Mouse (Mus musculus) kidney, embryonic 15.5 days (tissue): ENCODE data around the gene Ajap1. TPM values are rescaled to one million over a fixed set of nuclear protein-coding genes. Genes with fewer than 3 reads are reported as not detected.

ENCODE experiments used
- ATAC-seq: fragments of 200-750 bp; cut with Nextera tagmentation; replicated peaks from 2 replicates; pipeline ENCODE4 v1.8.0; 2017; ENCODE audit warnings: moderate TSS enrichment; ENCODE audit not compliant: low FRiP score
- H3K27ac ChIP-seq: fragments of 300-500 bp; sonication (generic); 2 replicates; pipeline ENCODE4 v1.5.1; 2015; ENCODE audit warnings: mild to moderate bottlenecking, inconsistent platforms
- H3K27me3 ChIP-seq: fragments of 300-500 bp; sonication (generic); 2 replicates; pipeline ENCODE4 v1.6.1; 2015; ENCODE audit warnings: inconsistent platforms
- H3K36me3 ChIP-seq: fragments of 300-500 bp; sonication (generic); 2 replicates; pipeline ENCODE4 v1.6.1; 2015; ENCODE audit warnings: inconsistent platforms
- H3K4me1 ChIP-seq: fragments of 300-500 bp; sonication (generic); 2 replicates; pipeline ENCODE4 v1.6.1; 2015; ENCODE audit warnings: inconsistent platforms
- H3K4me2 ChIP-seq: fragments of 300-500 bp; sonication (generic); 2 replicates; pipeline ENCODE4 v1.6.1; 2015; ENCODE audit warnings: moderate library complexity, mild to moderate bottlenecking, inconsistent platforms
- H3K4me3 ChIP-seq: fragments of 300-500 bp; sonication (generic); replicated peaks from 2 replicates; pipeline ENCODE4 v1.5.1; 2015; ENCODE audit warnings: mild to moderate bottlenecking, inconsistent platforms
- H3K9ac ChIP-seq: fragments of 300-500 bp; sonication (generic); 2 replicates; pipeline ENCODE4 v1.6.1; 2015; ENCODE audit warnings: mild to moderate bottlenecking, inconsistent platforms
- H3K9me3 ChIP-seq: fragments of 300-500 bp; sonication (generic); replicated peaks from 2 replicates; pipeline ENCODE4 v1.6.1; 2016; ENCODE audit warnings: inconsistent platforms
- WGBS: fragments of 180-500 bp; shearing (Covaris S2); methylation state at CpG from one replicate; pipeline ENCODE4 v1.1.7; 2015; ENCODE audit warnings: mixed read lengths; 5-methylcytosine and 5-hydroxymethylcytosine counted together
- polyA plus RNA-seq: library from polyadenylated mRNA; unstranded; fragments of >200 nt; fragmentation: Nextera tagmentation; extraction: Ambion mirVana; gene quantifications from 2 replicates; pipeline ENCODE4 v1.2.1, GENCODE M21; 2015

Ajap1 gene
- polyA plus RNA-seq, 1 experiment from 2014 or later: 2.6 TPM

DNA sequence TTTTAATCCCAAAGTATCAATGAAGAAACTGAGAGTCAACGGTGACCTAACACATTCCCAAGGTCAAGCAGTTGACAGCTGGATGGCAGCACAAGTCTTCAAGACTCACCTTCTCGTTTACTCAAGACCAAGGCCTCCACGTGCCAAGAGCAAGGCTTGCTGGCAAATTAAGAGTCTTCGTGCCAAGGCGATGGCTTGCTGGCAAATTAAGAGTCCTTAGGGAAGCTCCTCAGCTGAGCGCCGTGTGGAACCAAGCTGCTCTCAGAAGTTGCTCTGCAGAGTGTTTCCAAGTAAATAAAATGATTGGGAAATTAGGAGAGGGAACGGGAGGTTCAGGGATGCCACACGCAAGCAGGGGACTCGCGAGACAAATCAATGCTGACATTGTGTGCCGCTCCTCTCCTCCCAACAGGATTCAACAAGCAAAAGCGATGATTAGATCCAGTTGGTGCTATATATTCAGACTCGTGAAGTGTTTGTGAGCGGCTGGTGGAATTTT lies 147.3 kb downstream of the Ajap1 start:
- no peak for ATAC-seq
- Histone ChIP-seq H3K9ac (no peak overlapping the region), H3K4me2 (no peak overlapping the region), H3K4me1 (no peaks in the 10 kb centered on the region), H3K27ac (no peak overlapping the region), H3K27me3 (no peaks in the 10 kb centered on the region), H3K9me3 (no peaks in the 10 kb centered on the region), H3K36me3 (no peaks in the 10 kb centered on the region), H3K4me3 (no peak overlapping the region)
- 76% methylated on average over 15 of the region's 15 CpGs for WGBS

DNA sequence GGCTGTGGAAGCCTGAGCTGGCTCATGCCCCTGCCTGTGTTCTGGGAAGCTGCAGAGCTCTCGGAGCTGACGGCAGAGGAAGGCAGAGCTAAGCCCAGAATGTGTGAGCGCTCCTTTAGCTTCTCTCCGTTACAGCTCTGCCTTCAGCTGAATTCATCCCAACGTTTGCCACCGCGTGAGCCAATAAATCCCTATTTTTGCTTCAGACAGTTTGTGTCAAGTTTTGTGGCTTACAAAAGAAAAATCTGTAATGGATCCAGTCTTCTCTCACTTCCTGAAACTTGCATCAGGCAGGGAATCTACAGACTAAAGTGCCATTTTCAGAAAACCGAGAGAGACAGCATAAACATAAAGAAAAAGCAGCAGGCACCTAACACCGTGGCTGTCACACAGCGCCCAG lies 154.8 kb downstream of the Ajap1 start:
- Histone ChIP-seq H3K27ac (no peak overlapping the region), H3K36me3 (no peaks in the 10 kb centered on the region), H3K4me3 (no peak overlapping the region), H3K4me2 (no peak overlapping the region), H3K9me3 (no peaks in the 10 kb centered on the region), H3K27me3 (no peaks in the 10 kb centered on the region), H3K4me1 (0 out of 2 replicates have a peak, but pooled peaks cover 4% of the 10 kb centered on the region), H3K9ac (no peak overlapping the region)
- WGBS: 54% methylated on average over 10 of the region's 10 CpGs
- ATAC-seq: no peak
